Mouse (Mus musculus): ENCODE measurements around the gene Qprt. TPM values are rescaled to one million over a fixed set of nuclear protein-coding genes. Genes with fewer than 3 reads are reported as not detected.
A peak's percentile ranks its signal among the peaks of the same experiment; 100 is the strongest.

The Qprt gene
- polyA plus RNA-seq (2012; rRNA removed), result 6.0 and 6.5 TPM in 2 replicates
- polyA plus RNA-seq (2014; fragmentation: Nextera tagmentation; extraction: Ambion mirVana), result 3.9 and 4.3 TPM in 2 replicates

- Histone ChIP-seq H3K4me1 (ENCODE audit: control insufficient read depth, insufficient read depth, low read length) (peaks cover 9% of the 10 kb centered on the region), H3K36me3 (ENCODE audit: control insufficient read depth, insufficient read depth, low read length) (no peaks in the 10 kb centered on the region), H3K9ac (ENCODE audit: low read depth, low read length, severe bottlenecking) (peak within 1 kb of the TSS; percentile 21; the same call in 1 of the 2 replicates), H3K4me2 (replicated peaks; ENCODE audit: low read depth, low read length, severe bottlenecking) (peak within 1 kb of the TSS; percentile 15), H3K27ac (replicated peaks; ENCODE audit: low read depth, low read length) (no peak within 1 kb of the TSS; the same call in 1 of the 2 replicates), H3K27me3 (ENCODE audit: control insufficient read depth, insufficient read depth, low read length) (peaks cover 27% of the 10 kb centered on the region), H3K4me3 (replicated peaks; ENCODE audit: low read length) (peak within 1 kb of the TSS; percentile 7; the same call in 1 of the 2 replicates), H3K9me3 (ENCODE audit: control insufficient read depth, low read length) (peaks cover 6% of the 10 kb centered on the region; the same call in 1 of the 2 replicates)
- no peak for TF ChIP-seq POLR2A (IDR thresholded peaks at IDR 0.05; ENCODE audit: borderline replicate concordance, extremely low read depth, insufficient read depth, insufficient read length)
- DNase-seq (ENCODE audit: low spot score) (no peak), ATAC-seq (ENCODE audit: low FRiP score, low read depth) (no peak)
- WGBS, result 10% methylated on average over 7 of the region's 7 CpGs
Observed at GRCm38 (mm10) chr7:127121911-127122270, at the start of gene Qprt. TSS of gene Qprt (minus strand) at chr7:127122226.

- no peak for TF ChIP-seq POLR2A (IDR thresholded peaks at IDR 0.05; ENCODE audit: borderline replicate concordance, extremely low read depth, insufficient read depth, insufficient read length)
- no peak overlapping the region for H3K4me3 ChIP-seq (replicated peaks; ENCODE audit: low read length)
- DNase-seq (ENCODE audit: low spot score) (no peak), ATAC-seq (ENCODE audit: low FRiP score, low read depth) (no peak)
- no peak overlapping the region for H3K9ac ChIP-seq (ENCODE audit: low read depth, low read length, severe bottlenecking)
- no peaks in the 10 kb centered on the region for H3K36me3 ChIP-seq (ENCODE audit: control insufficient read depth, insufficient read depth, low read length)
- WGBS, result 88% methylated on average over 5 of the region's 5 CpGs
- H3K27ac ChIP-seq (replicated peaks; ENCODE audit: low read depth, low read length), result no peak overlapping the region
- H3K4me1 ChIP-seq (ENCODE audit: control insufficient read depth, insufficient read depth, low read length), result no peaks in the 10 kb centered on the region
- H3K9me3 ChIP-seq (ENCODE audit: control insufficient read depth, low read length), result no peaks in the 10 kb centered on the region
- no peaks in the 10 kb centered on the region for H3K27me3 ChIP-seq (ENCODE audit: control insufficient read depth, insufficient read depth, low read length)
- H3K4me2 ChIP-seq (replicated peaks; ENCODE audit: low read depth, low read length, severe bottlenecking), result no peak overlapping the region
Observed at GRCm38 (mm10) chr7:127166501-127166900, 44.5 kb upstream of the Qprt start.

- no peak overlapping the region for H3K27ac ChIP-seq (replicated peaks; ENCODE audit: low read depth, low read length)
- H3K4me1 ChIP-seq (ENCODE audit: control insufficient read depth, insufficient read depth, low read length), result no peaks in the 10 kb centered on the region
- WGBS, result 84% methylated on average over 12 of the region's 12 CpGs
- ATAC-seq (ENCODE audit: low FRiP score, low read depth) (no peak), DNase-seq (ENCODE audit: low spot score) (no peak)
- no peak overlapping the region for H3K9ac ChIP-seq (ENCODE audit: low read depth, low read length, severe bottlenecking)
- H3K36me3 ChIP-seq (ENCODE audit: control insufficient read depth, insufficient read depth, low read length), result no peaks in the 10 kb centered on the region
- H3K27me3 ChIP-seq (ENCODE audit: control insufficient read depth, insufficient read depth, low read length), result no peaks in the 10 kb centered on the region
- no peak overlapping the region for H3K4me2 ChIP-seq (replicated peaks; ENCODE audit: low read depth, low read length, severe bottlenecking)
- H3K4me3 ChIP-seq (replicated peaks; ENCODE audit: low read length), result no peak overlapping the region
- no peaks in the 10 kb centered on the region for H3K9me3 ChIP-seq (ENCODE audit: control insufficient read depth, low read length)
- TF ChIP-seq POLR2A (IDR thresholded peaks at IDR 0.05; ENCODE audit: borderline replicate concordance, extremely low read depth, insufficient read depth, insufficient read length), result no peak
Observed at GRCm38 (mm10) chr7:127165607-127166493, 43.8 kb upstream of the Qprt start.

GRCm38 (mm10) chr7:127164002-127164401, 42.0 kb upstream of the Qprt start:
- Histone ChIP-seq H3K9me3 (ENCODE audit: control insufficient read depth, low read length) (no peaks in the 10 kb centered on the region), H3K27ac (replicated peaks; ENCODE audit: low read depth, low read length) (no peak overlapping the region), H3K4me1 (ENCODE audit: control insufficient read depth, insufficient read depth, low read length) (no peaks in the 10 kb centered on the region), H3K4me2 (replicated peaks; ENCODE audit: low read depth, low read length, severe bottlenecking) (no peak overlapping the region), H3K27me3 (ENCODE audit: control insufficient read depth, insufficient read depth, low read length) (no peaks in the 10 kb centered on the region), H3K36me3 (ENCODE audit: control insufficient read depth, insufficient read depth, low read length) (no peaks in the 10 kb centered on the region), H3K4me3 (replicated peaks; ENCODE audit: low read length) (no peak overlapping the region), H3K9ac (ENCODE audit: low read depth, low read length, severe bottlenecking) (no peak overlapping the region)
- DNase-seq (ENCODE audit: low spot score), result no peak
- no peak for TF ChIP-seq POLR2A (IDR thresholded peaks at IDR 0.05; ENCODE audit: borderline replicate concordance, extremely low read depth, insufficient read depth, insufficient read length)
- 86% methylated on average over 4 of the region's 4 CpGs for WGBS
- no peak for ATAC-seq (ENCODE audit: low FRiP score, low read depth)

- Histone ChIP-seq H3K36me3 (ENCODE audit: control insufficient read depth, insufficient read depth, low read length) (no peaks in the 10 kb centered on the region), H3K9me3 (ENCODE audit: control insufficient read depth, low read length) (no peaks in the 10 kb centered on the region), H3K4me1 (ENCODE audit: control insufficient read depth, insufficient read depth, low read length) (no peaks in the 10 kb centered on the region), H3K4me3 (replicated peaks; ENCODE audit: low read length) (no peak overlapping the region), H3K4me2 (replicated peaks; ENCODE audit: low read depth, low read length, severe bottlenecking) (no peak overlapping the region), H3K9ac (ENCODE audit: low read depth, low read length, severe bottlenecking) (no peak overlapping the region), H3K27ac (replicated peaks; ENCODE audit: low read depth, low read length) (no peak overlapping the region), H3K27me3 (ENCODE audit: control insufficient read depth, insufficient read depth, low read length) (no peaks in the 10 kb centered on the region)
- 79% methylated on average over 5 of the region's 5 CpGs for WGBS
- DNase-seq (ENCODE audit: low spot score), result no peak
- no peak for TF ChIP-seq POLR2A (IDR thresholded peaks at IDR 0.05; ENCODE audit: borderline replicate concordance, extremely low read depth, insufficient read depth, insufficient read length)
- no peak for ATAC-seq (ENCODE audit: low FRiP score, low read depth)
Observed at GRCm38 (mm10) chr7:127162546-127162945, 40.5 kb upstream of the Qprt start.

All from limb, embryonic 14.5 days (tissue).